Mouse (Mus musculus) hindbrain, embryonic 10.5 days (tissue): ENCODE measurements at regions not wholly inside any gene's neighbourhood (a gene's known extent, or its start where the extent isn't known, plus 50 kb on each side); places are given as distances from the start of the nearest gene placed in this dataset.
A peak's percentile ranks its signal among the peaks of the same experiment; 100 is the strongest.

Experiments used
- DNase-seq: peaks from one replicate; pipeline ENCODE4 v3.0.0-alpha.2; 2017; ENCODE audit warnings: low spot score
- H3K27ac ChIP-seq: fragments of 300-500 bp; sonication (generic); 2 replicates; pipeline ENCODE4 v1.5.1; 2016; ENCODE audit warnings: mild to moderate bottlenecking, moderate library complexity
- H3K27me3 ChIP-seq: fragments of 300-500 bp; sonication (generic); 2 replicates; pipeline ENCODE4 v1.6.1; 2016; ENCODE audit warnings: mild to moderate bottlenecking; ENCODE audit not compliant: poor library complexity, insufficient read depth, severe bottlenecking
- H3K36me3 ChIP-seq: fragments of 300-500 bp; sonication (generic); 2 replicates; pipeline ENCODE4 v1.6.1; 2016; ENCODE audit warnings: mild to moderate bottlenecking, moderate library complexity
- H3K4me1 ChIP-seq: fragments of 300-500 bp; sonication (generic); replicated peaks from 2 replicates; pipeline ENCODE4 v1.6.1; 2016; ENCODE audit warnings: mild to moderate bottlenecking
- H3K4me3 ChIP-seq: fragments of 300-500 bp; sonication (generic); 2 replicates; pipeline ENCODE4 v1.5.1; 2016; ENCODE audit warnings: mild to moderate bottlenecking, moderate library complexity
- H3K9me3 ChIP-seq: fragments of 300-500 bp; sonication (generic); 2 replicates; pipeline ENCODE4 v1.6.1; 2016; ENCODE audit warnings: mild to moderate bottlenecking, moderate library complexity
- WGBS: fragments of 180-500 bp; shearing (Covaris S2); methylation state at CpG from one replicate; pipeline ENCODE4 v1.1.7; 2016; 5-methylcytosine and 5-hydroxymethylcytosine counted together

DNA sequence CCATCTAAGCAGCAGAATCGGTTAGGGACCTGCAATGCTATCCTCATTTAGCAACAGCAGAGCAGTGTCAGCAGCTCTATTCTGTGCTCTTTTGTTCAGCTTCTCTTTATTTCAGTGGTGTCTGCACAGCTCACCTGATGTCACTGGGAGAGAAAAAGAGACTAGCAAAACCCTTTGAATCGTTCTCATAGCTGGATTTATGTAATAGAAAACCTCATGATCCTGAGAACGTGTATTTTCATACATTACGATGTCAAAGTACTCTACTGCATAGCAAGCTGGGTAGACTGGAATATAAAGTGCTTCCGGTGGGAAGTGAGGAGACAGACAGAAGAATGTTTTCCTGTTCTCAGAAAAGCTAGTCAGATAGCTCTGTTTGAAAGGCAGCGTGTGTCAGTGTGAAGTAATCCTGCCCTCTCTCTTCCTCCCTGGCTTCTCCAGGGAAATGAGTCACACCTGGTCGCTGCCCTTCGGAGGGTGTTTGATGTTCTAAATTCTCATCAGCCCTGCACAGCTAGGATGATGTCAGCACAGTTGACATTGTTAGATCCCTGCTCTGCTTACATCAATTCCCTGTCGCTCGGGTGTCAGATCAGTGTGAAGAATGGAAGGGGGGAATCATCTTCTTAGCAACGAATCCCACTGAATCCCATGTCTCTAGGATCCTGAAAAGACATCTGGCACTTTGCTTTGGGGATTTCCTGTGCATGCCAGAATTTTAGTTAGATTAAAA, 129.6 kb upstream of the Zbtb20 start:
- WGBS = 60% methylated on average over 11 of the region's 11 CpGs
- Histone ChIP-seq H3K27me3 (no peaks in the 10 kb centered on the region), H3K9me3 (no peaks in the 10 kb centered on the region), H3K27ac (no peak overlapping the region; the same call in 1 of the 2 replicates), H3K4me3 (no peak overlapping the region), H3K4me1 (peaks cover 13% of the 10 kb centered on the region), H3K36me3 (no peaks in the 10 kb centered on the region)
- peak; percentile 3 for DNase-seq

DNA sequence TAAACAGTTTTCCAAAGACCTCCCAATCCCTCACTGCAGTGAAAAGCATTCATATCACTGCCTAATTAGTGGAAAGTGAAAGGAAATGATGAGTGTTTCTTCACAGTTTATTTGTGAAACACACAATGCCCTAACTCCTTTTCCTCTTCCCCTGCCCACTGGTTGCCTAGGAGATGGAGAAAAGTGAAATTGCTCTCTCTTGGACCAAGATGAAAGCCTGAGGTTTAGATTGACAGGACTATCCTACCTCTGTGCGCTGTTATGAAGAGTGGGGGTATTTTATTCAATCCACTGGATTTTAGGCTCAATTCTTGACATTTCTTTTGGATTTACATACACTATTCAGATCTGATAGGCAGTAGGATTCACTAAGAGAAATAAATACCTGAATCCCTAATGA, 132.1 kb upstream of the Zbtb20 start:
- WGBS = 67% methylated on average over 1 of the region's 1 CpGs
- DNase-seq = no peak
- Histone ChIP-seq H3K4me1 (peaks cover 13% of the 10 kb centered on the region), H3K27ac (no peak overlapping the region), H3K4me3 (no peak overlapping the region), H3K27me3 (no peaks in the 10 kb centered on the region), H3K9me3 (no peaks in the 10 kb centered on the region), H3K36me3 (no peaks in the 10 kb centered on the region)

DNA sequence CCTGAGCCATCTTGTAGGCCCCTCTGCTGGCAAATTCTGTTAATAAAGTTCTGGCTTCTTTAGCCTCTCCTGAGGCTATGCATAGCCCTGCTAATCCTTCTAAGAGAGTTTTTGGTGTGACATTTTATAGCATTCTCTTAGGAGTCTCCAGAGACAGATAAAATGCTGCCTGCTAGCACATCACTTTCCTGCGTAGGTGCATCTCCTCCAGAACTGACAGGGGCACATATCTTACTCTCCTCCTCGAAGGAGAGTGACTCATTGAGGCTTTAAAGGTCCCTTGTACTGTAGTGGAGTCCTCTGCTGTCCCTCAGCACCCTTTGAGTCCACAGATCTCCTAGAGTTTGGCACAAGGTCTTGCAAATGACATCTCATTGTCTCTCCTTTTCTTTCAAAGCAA, 132.6 kb upstream of the Zbtb20 start:
- WGBS = 64% methylated on average over 2 of the region's 2 CpGs

DNA sequence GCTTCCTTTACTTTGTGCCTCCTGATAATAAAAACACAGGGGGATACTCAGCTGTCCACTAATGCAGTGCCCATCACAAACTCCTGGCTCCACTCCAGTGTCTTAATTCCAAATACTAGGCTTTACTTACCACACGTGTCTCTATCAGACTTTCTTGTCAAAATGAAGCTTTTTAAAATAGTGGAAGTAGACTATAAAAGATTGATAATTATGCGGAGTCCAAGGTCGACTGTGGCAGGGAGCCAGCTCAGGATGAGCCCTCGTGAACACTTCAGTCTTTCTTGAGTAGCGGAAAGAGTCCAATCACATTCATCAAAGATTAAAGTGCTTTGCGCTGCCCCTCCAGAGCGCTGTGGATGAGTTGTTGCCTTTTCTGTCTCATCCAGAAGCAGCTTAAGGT, 147.9 kb upstream of the Zbtb20 start:
- WGBS = 94% methylated on average over 7 of the region's 7 CpGs
- H3K27ac ChIP-seq = no peak overlapping the region
- no peaks in the 10 kb centered on the region for H3K36me3 ChIP-seq
- no peaks in the 10 kb centered on the region for H3K27me3 ChIP-seq
- DNase-seq = no peak
- H3K9me3 ChIP-seq = no peaks in the 10 kb centered on the region
- no peak overlapping the region for H3K4me3 ChIP-seq
- H3K4me1 ChIP-seq = no peaks in the 10 kb centered on the region

More for the DNA sequence above, 132.6 kb upstream of the Zbtb20 start:
- Histone ChIP-seq H3K4me3 (no peak overlapping the region), H3K4me1 (peaks cover 13% of the 10 kb centered on the region), H3K27ac (no peak overlapping the region), H3K27me3 (no peaks in the 10 kb centered on the region), H3K36me3 (no peaks in the 10 kb centered on the region), H3K9me3 (no peaks in the 10 kb centered on the region)
- DNase-seq = no peak

DNA sequence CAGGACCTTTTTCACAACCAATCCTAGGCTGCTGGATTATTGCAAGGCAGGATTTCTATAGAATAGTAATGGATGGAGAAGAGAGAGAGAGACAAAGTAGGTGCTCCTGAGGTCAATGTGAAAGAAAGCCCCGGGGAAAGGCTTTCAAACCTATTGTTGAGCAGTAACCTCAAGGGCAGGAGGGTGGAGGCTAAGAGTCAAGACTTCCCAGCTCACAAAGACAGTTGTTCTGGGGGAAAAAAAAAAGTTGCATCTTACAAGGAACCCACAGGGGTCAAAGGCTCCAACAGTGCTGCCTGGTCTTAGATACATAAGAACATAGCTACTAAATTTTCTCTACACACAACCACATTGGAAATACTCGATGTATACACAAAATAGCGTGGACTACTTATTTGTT, 155.8 kb upstream of the Zbtb20 start:
- Histone ChIP-seq H3K4me1 (peaks cover 43% of the 10 kb centered on the region), H3K4me3 (no peak overlapping the region), H3K27me3 (no peaks in the 10 kb centered on the region), H3K9me3 (no peaks in the 10 kb centered on the region), H3K36me3 (no peaks in the 10 kb centered on the region), H3K27ac (no peak overlapping the region)
- no peak for DNase-seq
- 54% methylated on average over 3 of the region's 3 CpGs for WGBS

DNA sequence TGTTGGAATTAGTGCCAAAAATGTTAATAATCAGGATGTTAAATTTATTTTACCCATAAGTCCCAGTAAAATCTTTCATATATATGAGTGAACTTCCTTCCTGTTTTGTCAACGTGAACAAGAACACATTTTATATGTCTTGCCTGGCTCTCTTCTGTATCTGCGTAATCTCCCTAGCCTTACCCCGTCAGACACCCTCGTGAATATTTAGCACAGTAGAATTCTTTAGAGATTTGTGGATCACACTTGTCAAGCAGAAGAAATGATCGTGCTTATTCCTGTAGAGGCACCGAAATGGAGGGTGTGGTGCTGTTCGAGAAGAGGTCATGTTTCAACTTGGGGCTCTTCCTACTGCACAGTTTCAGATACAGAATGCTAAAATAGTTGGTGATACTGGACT, 157.2 kb upstream of the Zbtb20 start:
- Histone ChIP-seq H3K4me1 (peaks cover 43% of the 10 kb centered on the region), H3K4me3 (no peak overlapping the region), H3K9me3 (no peaks in the 10 kb centered on the region), H3K27ac (peak overlapping the region; percentile 29; the same call in 1 of the 2 replicates), H3K27me3 (no peaks in the 10 kb centered on the region), H3K36me3 (no peaks in the 10 kb centered on the region)
- WGBS = 75% methylated on average over 7 of the region's 7 CpGs
- DNase-seq = no peak

DNA sequence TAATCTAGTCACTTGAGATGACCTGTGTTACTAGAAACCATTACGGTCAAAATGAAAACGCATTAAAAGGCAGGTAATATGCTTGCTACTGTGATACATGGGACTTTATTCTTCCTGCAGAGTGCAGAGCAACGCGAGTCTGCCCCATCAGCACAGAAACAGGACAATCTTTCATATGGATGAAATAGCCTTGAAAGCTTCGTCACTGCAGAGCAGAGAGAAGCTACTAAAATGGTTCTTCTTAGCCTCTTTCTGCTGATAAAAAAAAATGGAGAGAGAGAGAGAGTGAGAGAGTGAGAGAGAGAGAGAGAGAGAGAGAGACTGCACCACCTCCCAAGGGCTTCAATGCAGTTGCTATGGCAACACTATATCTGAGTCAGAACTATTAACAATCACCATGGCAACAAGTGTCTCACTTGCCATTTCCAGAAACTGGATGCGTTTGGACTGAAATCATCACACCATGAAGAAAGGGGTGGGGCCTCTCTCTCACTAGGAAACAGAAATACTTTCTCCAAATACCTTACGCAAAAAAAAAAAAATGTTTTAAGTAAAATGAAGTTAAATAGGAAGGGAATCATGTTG, 157.8 kb upstream of the Zbtb20 start:
- 42% methylated on average over 7 of the region's 7 CpGs for WGBS
- H3K4me1 ChIP-seq = peaks cover 43% of the 10 kb centered on the region
- no peak overlapping the region for H3K4me3 ChIP-seq
- DNase-seq = peak; percentile 20
- no peaks in the 10 kb centered on the region for H3K27me3 ChIP-seq
- no peaks in the 10 kb centered on the region for H3K36me3 ChIP-seq
- no peaks in the 10 kb centered on the region for H3K9me3 ChIP-seq
- peak overlapping the region; percentile 80 for H3K27ac ChIP-seq

DNA sequence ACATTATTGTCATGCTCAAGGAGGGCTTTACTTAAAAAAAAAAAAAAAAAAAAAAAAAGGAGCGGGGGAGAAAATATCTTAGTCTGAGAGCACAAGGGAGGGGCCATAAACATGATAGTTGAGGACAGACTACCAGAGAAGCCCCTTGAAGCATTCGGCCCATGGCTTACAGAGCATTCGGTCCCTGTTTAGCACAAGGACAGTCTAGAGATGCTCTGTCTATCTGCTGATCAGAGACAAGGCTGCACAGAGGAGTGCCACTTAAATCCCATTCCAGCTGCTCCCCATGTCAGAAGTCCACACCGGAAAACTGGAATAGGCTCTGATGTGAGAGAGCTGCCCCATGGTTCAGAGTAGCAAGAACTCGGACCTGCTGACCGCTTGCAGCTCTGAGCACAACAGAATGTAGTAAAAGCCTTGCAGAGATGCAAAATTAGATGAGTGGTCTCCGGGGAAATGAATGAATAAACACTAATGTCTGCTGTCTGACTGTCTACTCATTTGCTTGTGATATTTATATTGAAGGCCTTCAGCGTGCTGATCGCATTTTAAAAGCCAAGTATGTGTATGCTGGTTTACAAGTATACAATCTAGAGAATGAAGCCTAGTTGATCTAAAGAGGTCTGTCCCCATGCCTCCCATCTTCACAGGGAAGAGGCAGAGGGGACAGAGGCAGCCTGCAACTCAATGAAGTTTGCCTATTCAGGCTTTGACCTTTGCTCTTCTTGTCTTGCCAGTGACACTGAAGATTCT, 158.4 kb upstream of the Zbtb20 start:
- 62% methylated on average over 9 of the region's 9 CpGs for WGBS
- Histone ChIP-seq H3K4me1 (peaks cover 43% of the 10 kb centered on the region), H3K4me3 (no peak overlapping the region), H3K27ac (peak overlapping the region; percentile 80), H3K9me3 (no peaks in the 10 kb centered on the region), H3K27me3 (no peaks in the 10 kb centered on the region), H3K36me3 (no peaks in the 10 kb centered on the region)
- peak; percentile 15 for DNase-seq

DNA sequence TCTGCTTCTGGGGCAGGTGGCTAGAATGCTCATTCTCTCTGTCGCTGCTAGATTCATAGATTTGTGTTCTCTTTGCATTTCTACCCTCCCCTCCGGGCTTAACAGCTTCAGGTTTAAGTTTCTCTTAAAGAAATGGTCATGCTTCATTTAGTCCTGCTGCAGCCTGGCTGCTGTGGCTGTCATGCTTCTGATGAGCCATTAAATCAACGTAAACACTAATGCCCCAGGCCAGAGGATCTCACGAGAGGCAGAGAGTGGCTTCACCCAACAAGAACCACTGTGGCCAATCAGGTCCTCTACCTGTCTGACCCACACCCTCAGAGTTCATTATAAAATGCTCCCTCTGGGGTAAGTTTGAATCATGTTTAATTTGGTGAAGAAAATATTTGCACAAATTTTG, 173.0 kb upstream of the Zbtb20 start:
- Histone ChIP-seq H3K27ac (no peak overlapping the region), H3K4me3 (no peak overlapping the region), H3K4me1 (peaks cover 13% of the 10 kb centered on the region), H3K36me3 (no peaks in the 10 kb centered on the region), H3K27me3 (no peaks in the 10 kb centered on the region), H3K9me3 (no peaks in the 10 kb centered on the region)
- peak; percentile 18 for DNase-seq
- WGBS = 24% methylated on average over 4 of the region's 4 CpGs

DNA sequence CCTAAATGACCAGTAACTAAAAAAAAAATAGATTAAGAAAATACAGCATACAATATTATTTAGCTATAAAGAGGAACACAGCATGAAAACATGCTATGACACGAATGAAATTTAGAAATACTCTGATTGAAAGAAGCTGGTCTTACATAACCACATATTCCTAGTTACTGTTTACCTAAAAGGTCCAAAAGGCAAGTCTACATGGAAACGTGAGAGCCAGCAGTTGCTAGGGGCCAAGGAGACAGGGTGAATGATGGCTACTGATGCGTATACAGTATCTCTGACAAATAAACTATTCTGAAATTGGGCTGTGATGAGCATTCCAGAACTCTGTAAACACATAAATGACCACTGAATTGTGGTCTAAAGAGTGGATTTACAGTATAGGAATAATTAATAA, 194.5 kb upstream of the Zbtb20 start:
- 86% methylated on average over 3 of the region's 3 CpGs for WGBS
- Histone ChIP-seq H3K27ac (no peak overlapping the region), H3K36me3 (no peaks in the 10 kb centered on the region), H3K27me3 (no peaks in the 10 kb centered on the region), H3K4me1 (no peaks in the 10 kb centered on the region), H3K4me3 (no peak overlapping the region), H3K9me3 (0 out of 2 replicates have a peak, but pooled peaks cover 4% of the 10 kb centered on the region)
- DNase-seq = no peak

DNA sequence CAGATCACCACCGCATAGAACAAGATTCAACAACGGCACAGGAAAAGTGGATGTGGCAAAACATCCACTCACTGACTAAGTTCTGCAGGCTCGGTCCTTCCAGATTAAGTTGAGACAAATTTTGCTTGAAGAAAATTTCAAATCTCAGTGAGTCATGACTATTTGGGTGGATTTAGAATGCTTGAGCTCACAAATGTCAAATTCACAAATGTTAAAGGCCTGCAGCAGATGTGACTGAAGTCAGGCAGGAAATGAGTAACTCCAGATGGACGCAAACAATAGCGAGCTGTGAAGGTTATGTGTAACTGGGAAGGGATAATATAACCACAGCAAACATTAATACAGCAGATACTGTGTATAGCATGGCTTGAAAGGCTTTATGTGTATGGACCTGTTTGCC, 198.5 kb upstream of the Zbtb20 start:
- H3K27me3 ChIP-seq = no peaks in the 10 kb centered on the region
- no peak overlapping the region for H3K4me3 ChIP-seq
- 89% methylated on average over 5 of the region's 5 CpGs for WGBS
- H3K36me3 ChIP-seq = no peaks in the 10 kb centered on the region
- DNase-seq = no peak
- H3K9me3 ChIP-seq = no peaks in the 10 kb centered on the region
- no peaks in the 10 kb centered on the region for H3K4me1 ChIP-seq
- no peak overlapping the region for H3K27ac ChIP-seq

DNA sequence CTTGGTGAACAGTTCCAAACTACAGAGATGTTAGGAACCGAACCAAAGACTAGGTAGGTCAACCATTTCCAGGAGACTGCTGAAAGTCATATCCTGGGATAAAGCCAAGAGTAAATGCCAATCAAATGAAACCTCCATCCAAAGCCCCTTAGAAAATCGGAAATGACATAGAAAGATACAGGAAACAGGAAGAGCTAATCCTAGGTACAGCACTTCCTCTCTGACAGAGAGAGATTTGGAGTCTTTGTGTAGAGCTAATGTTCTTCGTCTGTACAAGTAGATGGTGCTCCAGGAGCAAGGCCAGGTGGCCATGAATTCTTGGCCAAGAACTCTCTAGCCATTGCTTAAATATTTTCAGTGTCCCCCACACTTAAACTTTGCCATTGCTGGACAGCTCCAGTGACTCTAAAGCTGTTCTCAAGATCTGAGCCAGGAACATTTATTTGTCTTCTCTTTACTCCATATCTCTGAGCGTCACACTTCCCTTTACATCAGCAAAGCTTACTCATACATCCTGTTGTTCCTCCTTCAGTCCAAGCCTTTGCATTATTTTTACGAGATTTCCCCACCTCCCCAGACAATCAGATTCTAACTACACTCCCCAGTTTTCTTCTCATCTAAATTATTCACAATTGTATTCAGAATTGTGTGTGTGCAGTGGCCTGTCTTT, 199.1 kb upstream of the Zbtb20 start:
- Histone ChIP-seq H3K27ac (no peak overlapping the region), H3K27me3 (no peaks in the 10 kb centered on the region), H3K4me1 (no peaks in the 10 kb centered on the region), H3K4me3 (no peak overlapping the region), H3K9me3 (no peaks in the 10 kb centered on the region), H3K36me3 (no peaks in the 10 kb centered on the region)
- 81% methylated on average over 5 of the region's 5 CpGs for WGBS
- DNase-seq = no peak

DNA sequence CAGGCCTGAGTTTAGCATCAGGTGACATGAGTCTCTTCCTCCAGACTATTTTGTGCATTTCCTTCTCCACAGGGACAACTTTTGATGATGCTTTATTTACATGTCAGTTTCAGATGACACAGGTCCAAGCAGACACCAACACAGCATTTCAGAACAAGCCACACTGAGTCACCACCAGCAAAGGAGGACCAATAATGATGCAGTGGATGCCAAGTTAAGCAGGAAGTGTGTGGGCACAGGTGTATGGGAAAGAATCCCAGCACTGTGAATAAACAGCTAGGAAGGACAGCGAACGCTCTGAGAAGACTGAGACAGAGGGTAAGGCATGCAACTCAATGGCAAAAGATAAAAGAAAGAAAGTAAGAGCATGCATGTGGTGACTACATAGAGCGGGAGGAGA, 200.7 kb upstream of the Zbtb20 start:
- Histone ChIP-seq H3K9me3 (no peaks in the 10 kb centered on the region), H3K27me3 (no peaks in the 10 kb centered on the region), H3K4me3 (no peak overlapping the region), H3K4me1 (no peaks in the 10 kb centered on the region), H3K36me3 (no peaks in the 10 kb centered on the region), H3K27ac (no peak overlapping the region)
- 86% methylated on average over 3 of the region's 3 CpGs for WGBS
- DNase-seq = no peak
